Mouse (Mus musculus) MEL (cell line): Measurements from ENCODE around the gene Tmem50b. TPM values are rescaled to one million over a fixed set of nuclear protein-coding genes. Genes with fewer than 3 reads are reported as not detected.

Source experiments
- DNase-seq: peaks from one replicate; pipeline ENCODE4 v3.0.0; 2011; ENCODE audit warnings: low read depth, low spot score
- H3K27ac ChIP-seq: 2 replicates; pipeline ENCODE4 v1.5.1; 2012; ENCODE audit warnings: low read depth, mild to moderate bottlenecking, control low read depth, low read length, moderate library complexity; ENCODE audit not compliant: control insufficient read depth
- H3K27me3 ChIP-seq, 2 experiments: fragments of 150-350 bp in 1 of 2; sonication (generic) in 1 of 2; 2 replicates each; pipeline ENCODE4 v1.6.1; 2012; ENCODE audit warnings: low read length in 2 of 2, mild to moderate bottlenecking in 2 of 2, improper control_type of control experiment in 1 of 2, moderate library complexity in 1 of 2; ENCODE audit not compliant: insufficient read depth in 2 of 2, control insufficient read depth in 1 of 2
- H3K36me3 ChIP-seq, 2 experiments: 2 replicates each; pipeline ENCODE4 v1.6.1; 2012 to 2014; ENCODE audit warnings: low read length in 2 of 2, improper control_type of control experiment in 1 of 2, inconsistent platforms in 1 of 2, mild to moderate bottlenecking in 1 of 2; ENCODE audit not compliant: insufficient read depth in 2 of 2, control insufficient read depth in 1 of 2
- H3K4me1 ChIP-seq, 2 experiments: fragments of 150-350 bp in 1 of 2; sonication (generic) in 1 of 2; 2 replicates each; pipeline ENCODE4 v1.6.1; 2012; ENCODE audit warnings: low read length in 2 of 2, improper control_type of control experiment in 1 of 2, mild to moderate bottlenecking in 1 of 2; ENCODE audit not compliant: insufficient read depth in 2 of 2, control insufficient read depth in 1 of 2
- H3K4me3 ChIP-seq, 2 experiments: fragments of 150-350 bp in 1 of 2; sonication (generic) in 1 of 2; 2 replicates each; pipeline ENCODE4 v1.5.1; 2012; ENCODE audit warnings: low read depth in 2 of 2, low read length in 2 of 2, mild to moderate bottlenecking in 2 of 2, moderate library complexity in 2 of 2, control low read depth in 1 of 2, improper control_type of control experiment in 1 of 2; ENCODE audit not compliant: control insufficient read depth in 1 of 2, insufficient read depth in 1 of 2
- H3K79me2 ChIP-seq: 2 replicates; pipeline ENCODE4 v1.6.1; 2012; ENCODE audit warnings: mild to moderate bottlenecking, low read length, moderate library complexity; ENCODE audit not compliant: control insufficient read depth, poor library complexity, insufficient read depth
- H3K9ac ChIP-seq: 2 replicates; pipeline ENCODE4 v1.6.1; 2012; ENCODE audit warnings: low read depth, mild to moderate bottlenecking, control low read depth, low read length, moderate library complexity; ENCODE audit not compliant: control insufficient read depth, poor library complexity, severe bottlenecking
- H3K9me3 ChIP-seq: fragments of 150-350 bp; sonication (generic); replicated peaks from 2 replicates; pipeline ENCODE4 v1.6.1; 2012; ENCODE audit warnings: mild to moderate bottlenecking, low read length, improper control_type of control experiment, moderate library complexity; ENCODE audit not compliant: insufficient read depth
- BHLHE40 ChIP-seq: IDR thresholded peaks from 2 replicates; pipeline ENCODE4 v1.6.1; 2012; ENCODE audit warnings: low read depth, mild to moderate bottlenecking, inconsistent platforms, low read length, improper control_type of control experiment, borderline replicate concordance
- CHD1 ChIP-seq: IDR thresholded peaks from 2 replicates; pipeline ENCODE4 v1.6.1; 2012; ENCODE audit warnings: low read depth, mild to moderate bottlenecking, inconsistent platforms, low read length, improper control_type of control experiment
- CTCF ChIP-seq, 3 experiments: IDR thresholded peaks in 2 of 3; conservative IDR thresholded peaks in 1 of 3; 2 replicates each; pipeline ENCODE4 v1.5.1; 2011 to 2012; ENCODE audit warnings: low read length in 3 of 3, low read depth in 2 of 3, mild to moderate bottlenecking in 2 of 3, improper control_type of control experiment in 1 of 3, inconsistent platforms in 1 of 3, mixed read lengths in 1 of 3, moderate library complexity in 1 of 3; ENCODE audit not compliant: control insufficient read depth in 1 of 3, insufficient read depth in 1 of 3, poor library complexity in 1 of 3, severe bottlenecking in 1 of 3
- E2F4 ChIP-seq: IDR thresholded peaks from 2 replicates; pipeline ENCODE4 v1.6.1; 2011; ENCODE audit warnings: low read depth, low read length, improper control_type of control experiment, borderline replicate concordance
- ELF1 ChIP-seq: IDR thresholded peaks from 2 replicates; pipeline ENCODE4 v1.6.1; 2014; ENCODE audit warnings: low read depth, mild to moderate bottlenecking, inconsistent platforms, low read length, improper control_type of control experiment, moderate library complexity
- ETS1 ChIP-seq: IDR thresholded peaks from 2 replicates; pipeline ENCODE4 v1.6.1; 2012; ENCODE audit warnings: low read depth, mild to moderate bottlenecking, inconsistent platforms, low read length, improper control_type of control experiment, moderate library complexity
- GABPA ChIP-seq: IDR thresholded peaks from 2 replicates; pipeline ENCODE4 v1.6.1; 2012; ENCODE audit warnings: low read depth, mild to moderate bottlenecking, inconsistent platforms, low read length, improper control_type of control experiment, moderate library complexity
- GATA1 ChIP-seq: IDR thresholded peaks from 2 replicates; pipeline ENCODE4 v1.6.1; 2011; ENCODE audit warnings: low read depth, low read length, improper control_type of control experiment
- HCFC1 ChIP-seq: IDR thresholded peaks from 2 replicates; pipeline ENCODE4 v1.6.1; 2012; ENCODE audit warnings: low read depth, mild to moderate bottlenecking, inconsistent platforms, low read length, improper control_type of control experiment, moderate library complexity
- KAT2A ChIP-seq: conservative IDR thresholded peaks from 2 replicates; pipeline ENCODE4 v1.6.1; 2012; ENCODE audit warnings: low read depth, low read length, improper control_type of control experiment, inconsistent platforms
- MAFK ChIP-seq: IDR thresholded peaks from 2 replicates; pipeline ENCODE4 v1.6.1; 2011; ENCODE audit warnings: low read depth, mild to moderate bottlenecking, low read length, improper control_type of control experiment, borderline replicate concordance
- MAX ChIP-seq: IDR thresholded peaks from 2 replicates; pipeline ENCODE4 v1.6.1; 2011; ENCODE audit warnings: low read length, improper control_type of control experiment
- MAZ ChIP-seq: IDR thresholded peaks from 2 replicates; pipeline ENCODE4 v1.6.1; 2012; ENCODE audit warnings: low read depth, mild to moderate bottlenecking, inconsistent platforms, low read length, improper control_type of control experiment
- MEF2A ChIP-seq: IDR thresholded peaks from 2 replicates; pipeline ENCODE4 v1.6.1; 2014; ENCODE audit warnings: low read depth, mild to moderate bottlenecking, inconsistent platforms, low read length, improper control_type of control experiment; ENCODE audit not compliant: poor library complexity, insufficient replicate concordance, severe bottlenecking; ENCODE audit errors: extremely low read depth
- MXI1 ChIP-seq: IDR thresholded peaks from 2 replicates; pipeline ENCODE4 v1.6.1; 2011; ENCODE audit warnings: mild to moderate bottlenecking, low read depth, low read length, improper control_type of control experiment
- MYB ChIP-seq: IDR thresholded peaks from 2 replicates; pipeline ENCODE4 v1.6.1; 2011; ENCODE audit warnings: mild to moderate bottlenecking, low read depth, low read length, improper control_type of control experiment
- MYC ChIP-seq: IDR thresholded peaks from 2 replicates; pipeline ENCODE4 v1.6.1; 2011; ENCODE audit warnings: low read depth, mild to moderate bottlenecking, low read length, improper control_type of control experiment, moderate library complexity
- POLR2A ChIP-seq, 2 experiments: IDR thresholded peaks; 2 replicates each; pipeline ENCODE4 v1.6.1; 2011 to 2012; ENCODE audit warnings: low read length in 2 of 2, mild to moderate bottlenecking in 2 of 2, control low read depth in 1 of 2, improper control_type of control experiment in 1 of 2, low read depth in 1 of 2, moderate library complexity in 1 of 2; ENCODE audit not compliant: control insufficient read depth in 1 of 2, insufficient read depth in 1 of 2, poor library complexity in 1 of 2
- POLR2AphosphoS2 ChIP-seq: IDR thresholded peaks from 2 replicates; pipeline ENCODE4 v1.6.1; 2011; ENCODE audit warnings: low read length, improper control_type of control experiment
- RAD21 ChIP-seq: IDR thresholded peaks from 2 replicates; pipeline ENCODE4 v1.6.1; 2011; ENCODE audit warnings: mild to moderate bottlenecking, low read depth, low read length, improper control_type of control experiment
- RCOR1 ChIP-seq: IDR thresholded peaks from 2 replicates; pipeline ENCODE4 v1.6.1; 2012; ENCODE audit warnings: low read depth, mild to moderate bottlenecking, inconsistent platforms, low read length, improper control_type of control experiment
- SIN3A ChIP-seq: IDR thresholded peaks from 2 replicates; pipeline ENCODE4 v1.6.1; 2012; ENCODE audit warnings: low read length, improper control_type of control experiment, inconsistent platforms
- SMC3 ChIP-seq: IDR thresholded peaks from 2 replicates; pipeline ENCODE4 v1.6.1; 2011; ENCODE audit warnings: low read depth, low read length, improper control_type of control experiment
- TAL1 ChIP-seq: IDR thresholded peaks from 2 replicates; pipeline ENCODE4 v1.6.1; 2012; ENCODE audit warnings: mild to moderate bottlenecking, inconsistent platforms, low read length, moderate library complexity, mixed read lengths
- TBP ChIP-seq: IDR thresholded peaks from 2 replicates; pipeline ENCODE4 v1.8.0; 2011; ENCODE audit warnings: low read depth, low read length, improper control_type of control experiment
- TCF12 ChIP-seq: IDR thresholded peaks from 2 replicates; pipeline ENCODE4 v1.6.1; 2014; ENCODE audit warnings: low read depth, mild to moderate bottlenecking, inconsistent platforms, low read length, improper control_type of control experiment, moderate library complexity
- USF1 ChIP-seq: IDR thresholded peaks from 2 replicates; pipeline ENCODE4 v1.6.1; 2014; ENCODE audit warnings: low read depth, mild to moderate bottlenecking, inconsistent platforms, low read length, improper control_type of control experiment, moderate library complexity
- USF2 ChIP-seq, 2 experiments: IDR thresholded peaks; 2 replicates each; pipeline ENCODE4 v1.6.1; 2011 to 2012; ENCODE audit warnings: improper control_type of control experiment in 2 of 2, low read length in 2 of 2, borderline replicate concordance in 1 of 2, inconsistent platforms in 1 of 2, low read depth in 1 of 2, mild to moderate bottlenecking in 1 of 2; ENCODE audit not compliant: insufficient read depth in 1 of 2
- ZC3H11A ChIP-seq: IDR thresholded peaks from 2 replicates; pipeline ENCODE4 v1.6.1; 2012; ENCODE audit warnings: low read depth, mild to moderate bottlenecking, inconsistent platforms, low read length, improper control_type of control experiment
- ZKSCAN1 ChIP-seq: IDR thresholded peaks from 2 replicates; pipeline ENCODE4 v1.6.1; 2012; ENCODE audit warnings: low read depth, mild to moderate bottlenecking, inconsistent platforms, low read length, improper control_type of control experiment, moderate library complexity
- ZMIZ1 ChIP-seq: IDR thresholded peaks from 2 replicates; pipeline ENCODE4 v1.6.1; 2012; ENCODE audit warnings: low read depth, mild to moderate bottlenecking, inconsistent platforms, low read length, improper control_type of control experiment, moderate library complexity
- ZNF384 ChIP-seq: IDR thresholded peaks from 2 replicates; pipeline ENCODE4 v1.6.1; 2012; ENCODE audit warnings: low read depth, mild to moderate bottlenecking, inconsistent platforms, low read length, improper control_type of control experiment
- polyA plus RNA-seq, 2 experiments: library from polyadenylated mRNA; stranded (reverse) in 1 of 2; unstranded in 1 of 2; fragments of >175 nt in 1 of 2; fragments of >200 nt in 1 of 2; gene quantifications; 2 replicates each; pipeline versions ENCODE4 v1.2.1 to v1.2.4; 2012; ENCODE audit warnings: low replicate concordance in 2 of 2, low read depth in 1 of 2; ENCODE audit not compliant: insufficient read length in 2 of 2, insufficient read depth in 1 of 2, missing spikeins in 1 of 2
- total RNA-seq: library from RNA; depleted of rRNA; stranded (reverse); fragments of 300-350 nt; gene quantifications from 2 replicates; pipeline ENCODE4 v1.2.3, GENCODE M21; 2012

Tmem50b gene
- total and polyA plus RNA-seq, 3 experiments, result 2.9 to 9.5 TPM; not detected in 1

DNA sequence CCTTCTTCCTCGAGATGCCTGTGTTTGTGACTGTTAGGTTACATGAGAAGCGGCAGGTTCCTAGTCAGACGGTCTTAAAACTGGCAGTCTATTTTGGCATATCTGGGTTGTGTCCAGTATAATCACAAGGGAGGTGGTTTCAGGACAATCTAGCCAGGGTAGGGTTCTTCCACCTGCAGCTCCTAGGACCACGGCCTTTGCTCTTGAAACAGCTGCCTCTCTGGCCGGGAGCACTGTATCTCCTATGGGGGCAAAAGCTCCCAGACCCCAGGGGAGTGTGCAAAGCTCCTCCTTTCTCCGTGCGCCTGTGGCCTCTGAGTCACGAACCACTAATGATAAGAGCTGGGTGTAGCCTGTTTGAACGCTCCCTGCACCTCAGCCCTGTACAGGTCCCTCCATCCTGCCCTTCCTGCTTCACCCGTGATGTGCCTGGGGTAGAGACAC, 46.5 kb downstream of the Tmem50b start (continued):
- TF ChIP-seq ELF1 (no peak), CHD1 (no peak), SIN3A (no peak), MYC (no peak), ETS1 (no peak), ZMIZ1 (no peak), USF1 (no peak), MAZ (0 out of 2 replicates have a peak, but pooled peaks have one; percentile 25), TCF12 (no peak), HCFC1 (0 out of 2 replicates have a peak, but pooled peaks have one; percentile 12), RCOR1 (no peak), SMC3 (no peak), POLR2AphosphoS2 (no peak), GATA1 (peak; percentile 83), GABPA (no peak), ZKSCAN1 (no peak), MAFK (no peak), ZNF384 (no peak), TAL1 (no peak), BHLHE40 (peak; percentile 73; the same call in 1 of the 2 replicates), POLR2A (IDR thresholded peaks at IDR 0.05; ENCODE audit: control insufficient read depth in 1 of 2, insufficient read depth in 1 of 2, low read depth in 1 of 2, low read length in 2 of 2, poor library complexity in 1 of 2) (peak in 1 of 2 experiments; percentile 44; a peak in 1 of 4 replicates), MYB (no peak)

- no peak overlapping the region for H3K4me3 ChIP-seq
- no peak for DNase-seq
- H3K27me3 ChIP-seq, result no peaks in the 10 kb centered on the region
- H3K79me2 ChIP-seq, result peaks cover 2% of the 10 kb centered on the region; the same call in 1 of the 2 replicates
- H3K9ac ChIP-seq, result no peak overlapping the region
- TF ChIP-seq ZC3H11A (no peak), TBP (no peak), GABPA (no peak), SMC3 (no peak), MAFK (no peak), POLR2AphosphoS2 (no peak), MEF2A (no peak), MXI1 (no peak), RAD21 (no peak), USF2 (IDR thresholded peaks at IDR 0.05; ENCODE audit: borderline replicate concordance in 1 of 2, insufficient read depth in 1 of 2, low read depth in 1 of 2, low read length in 2 of 2) (no peak), CTCF (IDR thresholded peaks at IDR 0.05 in 2 of 3, conservative IDR thresholded peaks at IDR 0.05 in 1 of 3; ENCODE audit: control insufficient read depth in 1 of 3, insufficient read depth in 1 of 3, low read depth in 2 of 3, low read length in 3 of 3, poor library complexity in 1 of 3, severe bottlenecking in 1 of 3) (no peak), MAX (no peak), ZNF384 (no peak; the same call in 1 of the 2 replicates), SIN3A (no peak), E2F4 (no peak), CHD1 (no peak), ELF1 (no peak), KAT2A (no peak)
- H3K9me3 ChIP-seq, result no peaks in the 10 kb centered on the region
- peaks cover 0 to 30% of the 10 kb centered on the region in 2 experiments; a peak in 2 of 4 replicates for H3K36me3 ChIP-seq
- no peak overlapping the region for H3K27ac ChIP-seq
- peaks cover 10 to 39% of the 10 kb centered on the region in 2 experiments for H3K4me1 ChIP-seq
Measured at GRCm38 (mm10) chr16:91549616-91550015, 48.0 kb downstream of the Tmem50b start.
